Mouse (Mus musculus): ENCODE measurements around the gene Slc27a2.

Gene Slc27a2

DNA sequence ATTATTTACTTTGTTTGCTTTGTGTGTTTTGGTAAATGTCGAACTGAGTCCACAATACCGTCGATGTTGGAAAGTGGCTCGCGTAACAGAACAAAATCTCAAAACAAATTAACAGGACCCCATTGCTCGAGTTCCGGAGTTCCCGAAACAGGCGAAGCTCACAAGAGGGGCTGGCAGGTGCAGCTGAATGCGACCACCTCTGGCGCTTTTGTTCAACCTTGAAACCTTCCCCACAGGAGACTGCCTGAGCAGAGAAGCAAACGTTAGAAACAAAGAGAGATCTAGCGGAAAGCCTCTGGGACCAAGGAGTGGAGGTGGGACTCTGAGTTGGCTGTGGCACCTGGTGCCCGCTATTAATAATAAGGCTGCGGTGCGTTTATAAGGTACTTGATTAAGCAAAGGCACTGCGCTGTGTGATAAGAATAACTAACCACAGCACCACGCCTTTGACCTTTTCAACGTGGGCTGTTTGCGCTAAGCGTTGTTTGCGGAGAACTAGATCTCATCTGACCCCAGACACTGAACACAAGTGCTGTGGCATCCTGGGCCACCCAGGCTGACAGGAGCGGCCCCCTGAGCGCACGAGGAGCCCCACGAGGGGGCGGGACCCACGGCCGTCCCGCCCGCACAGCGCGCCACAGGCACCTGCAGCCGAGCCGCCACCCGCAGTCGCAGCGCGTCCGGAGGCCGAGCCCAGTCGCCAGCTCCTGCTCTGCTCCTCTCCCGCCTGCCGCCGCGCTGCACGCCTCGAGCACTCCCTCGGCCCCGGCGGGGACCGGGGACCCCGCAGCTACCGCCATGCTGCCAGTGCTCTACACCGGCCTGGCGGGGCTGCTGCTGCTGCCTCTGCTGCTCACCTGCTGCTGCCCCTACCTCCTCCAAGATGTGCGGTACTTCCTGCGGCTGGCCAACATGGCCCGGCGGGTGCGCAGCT lies at the start of gene Slc27a2:
Gene Slc27a2, plus strand, starts transcription at position 51 of the 934 bp plus-strand sequence.
- peak; percentile 86 for DNase-seq (ENCODE audit: low read depth, low spot score)

DNA sequence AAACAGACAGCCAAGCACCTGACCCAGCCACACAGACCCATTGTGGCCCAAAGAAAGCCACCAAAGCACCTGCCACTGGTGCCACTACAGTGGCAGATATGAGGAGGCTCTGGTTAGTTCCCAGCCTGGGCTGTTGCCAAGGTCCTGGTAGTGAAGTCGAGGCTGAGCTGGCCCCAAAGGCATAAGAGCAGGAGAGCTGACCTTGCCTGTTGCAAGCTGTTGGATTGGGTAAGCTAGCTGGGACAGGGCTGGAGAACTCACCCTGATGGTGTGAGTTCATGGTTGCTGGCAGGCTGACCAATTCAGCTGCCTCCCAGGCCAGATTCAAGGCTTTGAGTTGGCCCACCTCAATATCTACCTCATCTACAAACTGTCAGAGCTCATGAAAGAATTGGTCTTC lies 47.1 kb upstream of the Slc27a2 start:
- DNase-seq (ENCODE audit: low read depth, low spot score): no peak

DNA sequence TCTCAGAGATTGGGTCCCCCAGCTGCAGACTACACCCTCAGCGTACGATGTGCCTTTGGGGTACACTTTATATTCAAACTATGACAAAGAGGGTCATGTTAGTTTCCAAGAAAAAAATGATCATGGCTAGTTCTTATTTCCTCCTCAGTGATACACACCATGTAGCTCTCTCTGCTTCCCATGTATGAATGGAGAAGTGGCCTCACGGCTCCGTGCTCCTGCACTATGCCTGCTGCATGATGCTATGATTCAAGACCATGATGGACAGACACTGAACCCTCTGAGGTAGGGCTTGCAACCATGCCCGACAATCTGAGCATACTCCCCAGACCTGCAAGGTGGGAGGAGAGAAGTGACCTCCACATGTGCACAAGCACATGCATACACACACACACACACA lies 44.7 kb upstream of the Slc27a2 start:
- DNase-seq (ENCODE audit: low read depth, low spot score): no peak

DNA sequence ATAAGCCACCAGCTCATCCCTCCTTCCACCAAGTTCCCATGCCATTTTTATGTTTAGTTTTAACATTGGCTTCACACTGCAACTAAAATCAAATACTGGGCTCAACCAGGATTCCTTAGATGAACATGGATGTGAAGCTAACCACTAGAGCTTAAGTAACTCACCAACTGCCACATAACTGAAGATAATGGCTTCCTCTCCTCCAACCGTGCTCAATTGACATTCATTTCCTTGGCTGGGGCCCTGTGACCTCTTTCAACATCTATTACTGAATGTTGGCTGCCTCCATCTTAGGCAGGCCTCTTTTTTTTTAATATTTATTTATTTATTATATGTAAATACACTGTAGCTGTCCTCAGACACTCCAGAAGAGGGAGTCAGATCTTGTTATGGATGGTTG lies 44.0 kb upstream of the Slc27a2 start:
- DNase-seq (ENCODE audit: low read depth, low spot score): no peak

DNA sequence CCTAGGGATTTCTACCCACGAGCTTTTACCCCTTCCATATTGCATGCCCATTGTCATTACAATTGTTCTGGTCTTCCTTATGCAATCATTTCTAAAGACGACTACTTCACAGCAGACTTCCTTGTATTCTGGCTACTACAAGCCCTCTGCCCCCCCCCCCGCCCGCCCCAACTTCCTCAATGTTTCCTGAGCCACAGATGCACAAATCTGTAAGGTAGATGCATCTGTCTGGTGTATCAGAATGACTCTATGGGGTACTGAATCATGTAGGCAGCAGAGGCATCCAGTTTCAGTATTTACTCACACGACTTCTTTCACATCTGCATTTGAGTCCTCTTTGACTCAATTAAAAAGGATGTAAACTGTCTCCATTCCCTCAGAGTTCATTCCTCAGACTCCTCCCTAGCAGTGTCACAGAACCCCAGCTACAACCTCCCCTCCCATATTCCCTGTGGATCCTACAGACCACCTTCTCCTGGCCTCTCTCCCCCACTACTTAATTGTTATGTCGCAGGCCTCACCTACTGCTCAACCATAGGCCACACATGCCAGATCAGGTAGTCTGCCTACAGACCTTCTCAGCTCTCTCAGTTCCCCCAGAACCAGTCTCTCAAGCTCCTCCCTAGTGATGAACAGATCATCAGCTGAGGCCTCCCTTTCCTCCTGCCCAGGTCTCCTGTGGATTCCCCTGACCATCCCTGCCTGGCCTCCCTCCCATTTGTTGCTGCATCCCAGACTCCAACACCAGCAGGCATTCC lies 37.0 kb upstream of the Slc27a2 start:
- no peak for DNase-seq (ENCODE audit: low read depth, low spot score)

DNA sequence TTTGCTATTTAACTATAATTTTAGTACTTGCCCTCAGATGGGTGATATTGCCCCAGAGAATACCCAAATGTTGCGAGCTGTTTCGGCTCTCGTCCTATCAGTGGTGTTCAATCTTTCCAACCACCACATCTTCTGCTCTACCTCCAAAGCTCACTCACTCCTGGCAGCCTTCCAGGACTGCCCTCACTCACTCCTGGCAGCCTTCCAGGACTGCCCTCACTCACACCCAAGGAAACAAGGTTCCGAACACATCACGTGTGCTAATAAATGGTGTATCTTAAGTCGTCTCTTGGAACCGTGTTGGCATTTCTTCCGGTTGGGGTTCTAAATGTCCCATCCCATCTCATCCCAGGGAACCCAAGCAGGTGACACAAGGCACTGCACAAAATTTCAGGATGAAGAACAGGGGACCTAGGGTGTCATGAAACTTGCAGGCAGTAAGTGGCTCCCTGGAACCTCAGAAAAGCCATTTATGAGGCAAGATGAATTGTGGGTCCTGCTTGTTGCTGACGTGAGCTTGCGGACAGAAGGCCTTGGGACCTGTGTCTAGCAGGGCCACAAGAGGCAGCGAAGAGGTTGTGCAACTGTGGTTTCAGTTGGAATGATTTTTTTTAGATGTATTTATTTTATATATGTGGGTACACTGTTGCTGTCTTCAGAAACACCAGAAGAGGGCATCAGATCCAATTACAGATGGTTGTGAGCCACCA lies 32.2 kb upstream of the Slc27a2 start:
- DNase-seq (ENCODE audit: low read depth, low spot score): no peak

DNA sequence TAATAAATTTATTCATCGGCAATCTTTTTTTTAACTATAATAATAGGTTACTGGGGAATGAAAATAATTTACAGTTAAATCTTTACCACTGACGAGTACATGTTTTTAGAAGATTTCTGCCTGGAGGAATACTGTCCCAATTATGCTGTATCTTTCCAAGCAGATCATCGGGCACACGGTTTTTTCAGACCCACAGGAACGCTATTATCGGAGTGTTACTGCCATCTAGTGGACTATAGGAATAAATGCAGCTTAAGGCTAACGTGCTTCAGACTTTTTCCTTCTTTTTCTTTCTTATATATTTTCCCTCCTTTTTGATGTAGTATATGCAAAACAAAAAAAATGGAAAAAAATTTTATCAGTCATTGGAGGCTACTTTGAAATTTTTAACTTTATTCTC lies 31.4 kb upstream of the Slc27a2 start:
- DNase-seq (ENCODE audit: low read depth, low spot score): peak; percentile 65

DNA sequence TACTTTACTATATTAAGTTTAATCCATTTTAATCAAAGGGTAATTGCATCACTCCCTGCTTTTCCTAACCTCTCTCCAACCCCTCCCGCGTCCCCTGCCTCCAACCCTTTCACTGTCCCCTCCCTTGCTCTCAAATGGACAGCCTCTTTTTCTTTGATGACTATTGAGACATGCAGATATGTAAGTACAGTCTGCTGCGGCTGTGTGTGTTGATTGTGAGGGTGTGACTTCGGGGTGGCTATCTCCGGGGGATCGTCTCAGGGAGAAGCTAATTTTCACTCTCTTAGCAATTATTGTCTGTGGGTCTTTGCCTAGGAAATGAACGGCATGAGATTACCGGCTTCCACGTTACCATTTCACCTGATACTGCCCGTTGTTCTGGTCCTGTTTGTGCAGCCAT lies 30.7 kb upstream of the Slc27a2 start:
- DNase-seq (ENCODE audit: low read depth, low spot score): no peak

DNA sequence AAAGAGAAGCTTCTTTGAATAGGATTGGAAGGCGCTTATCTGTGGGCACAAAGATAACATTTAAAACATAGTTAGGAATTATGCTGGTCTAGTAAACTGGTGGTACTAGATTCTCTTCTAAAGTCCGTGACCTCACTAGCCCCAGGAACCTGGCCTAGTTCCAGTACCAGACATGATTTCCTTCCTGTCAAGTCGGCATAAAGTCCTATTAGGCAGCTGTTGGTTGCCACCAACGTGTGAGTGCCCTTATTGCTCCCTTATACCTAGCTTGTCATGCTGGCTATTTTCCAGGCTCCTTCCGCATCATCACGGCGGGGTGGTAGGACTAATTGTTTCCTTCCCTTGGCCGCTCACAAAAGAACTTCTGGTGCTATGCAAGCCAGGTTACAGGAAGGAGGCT lies 30.2 kb upstream of the Slc27a2 start:
- DNase-seq (ENCODE audit: low read depth, low spot score): no peak

DNA sequence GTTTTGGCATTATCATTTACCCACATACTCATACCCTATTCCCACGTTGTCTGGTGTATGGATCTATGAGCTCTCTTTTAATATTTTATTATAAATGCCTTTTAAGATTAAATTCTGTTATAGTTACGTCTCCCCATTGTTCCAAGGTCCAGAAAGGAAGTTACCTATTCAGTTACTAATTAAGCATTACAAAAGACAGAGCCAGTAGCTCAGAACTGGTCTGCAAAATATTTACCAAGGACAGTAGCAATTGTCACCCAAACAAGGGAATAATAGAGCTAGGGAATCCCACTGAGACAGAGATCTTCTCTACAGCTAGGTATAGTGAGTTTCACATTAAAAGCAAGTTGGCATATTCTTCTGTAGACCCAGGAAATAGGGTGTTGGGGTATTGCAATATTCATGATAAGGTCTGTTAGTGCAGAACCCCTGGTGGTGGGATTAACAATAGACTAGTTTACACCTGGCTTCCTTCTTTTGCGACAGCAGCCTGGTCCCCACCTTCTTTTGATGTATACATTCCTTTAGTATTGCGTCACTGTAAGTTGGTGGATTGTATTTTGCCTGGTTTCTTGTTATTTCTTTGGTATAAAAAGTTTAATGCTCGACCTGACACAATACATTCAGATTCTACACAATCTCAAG lies 29.0 kb upstream of the Slc27a2 start:
- DNase-seq (ENCODE audit: low read depth, low spot score): peak; percentile 68

DNA sequence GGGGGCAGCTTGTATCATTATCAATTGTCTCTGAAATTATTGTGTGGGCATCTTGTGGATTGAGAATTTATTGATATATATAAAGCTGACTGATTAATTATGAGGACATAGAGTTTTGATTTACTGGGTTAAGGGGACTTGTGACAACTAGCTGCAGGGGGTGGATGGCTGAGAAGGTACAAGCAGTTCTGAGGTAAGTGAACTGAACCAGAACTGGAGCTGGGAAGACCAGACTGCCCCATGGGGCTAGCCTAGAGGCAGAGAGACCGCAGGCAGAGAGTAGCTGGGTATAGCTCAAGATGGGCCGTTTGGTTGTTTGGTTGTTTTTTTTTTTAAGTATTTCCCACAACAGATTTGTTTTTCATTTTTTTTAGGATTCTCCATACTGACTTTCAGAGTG lies 27.9 kb upstream of the Slc27a2 start:
- no peak for DNase-seq (ENCODE audit: low read depth, low spot score)

DNA sequence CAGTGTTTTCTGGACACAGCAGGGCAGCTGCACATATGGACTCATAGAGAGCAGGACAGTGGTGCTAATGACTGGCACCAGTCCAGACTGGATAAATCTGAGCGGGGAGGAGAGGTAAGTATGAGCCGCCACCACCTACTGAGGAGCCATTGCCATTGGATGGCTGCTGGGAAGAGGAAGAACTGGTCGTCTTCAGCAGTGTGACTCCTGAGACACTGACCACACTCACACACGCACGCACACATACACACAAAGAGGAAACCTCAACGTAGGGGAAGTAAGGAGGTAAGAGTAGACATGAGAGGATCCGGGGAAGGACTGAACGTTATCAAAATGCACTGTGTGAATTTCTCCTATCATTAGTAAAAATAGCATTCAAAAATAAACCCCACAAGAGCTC lies 24.7 kb upstream of the Slc27a2 start:
- DNase-seq (ENCODE audit: low read depth, low spot score): no peak

DNA sequence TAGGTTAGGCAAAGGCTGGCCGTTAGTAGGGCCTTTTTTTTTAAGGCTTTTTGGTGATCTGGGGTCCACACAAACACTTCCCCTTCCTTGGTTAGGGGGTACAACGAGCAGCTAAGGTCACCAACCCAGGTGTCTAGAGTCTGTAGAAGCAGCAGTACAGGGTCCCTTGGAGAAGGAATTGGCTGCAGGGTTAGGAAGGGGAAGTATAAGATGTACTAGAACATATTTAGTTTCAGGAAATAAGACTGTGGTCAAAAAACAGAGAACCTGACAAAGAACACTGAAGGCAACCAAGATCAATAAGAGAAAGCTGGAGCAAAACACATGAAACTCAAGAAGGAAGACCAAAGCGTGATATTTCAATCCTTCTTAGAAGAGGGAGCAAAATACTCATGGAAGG lies 21.6 kb upstream of the Slc27a2 start:
- no peak for DNase-seq (ENCODE audit: low read depth, low spot score)

DNA sequence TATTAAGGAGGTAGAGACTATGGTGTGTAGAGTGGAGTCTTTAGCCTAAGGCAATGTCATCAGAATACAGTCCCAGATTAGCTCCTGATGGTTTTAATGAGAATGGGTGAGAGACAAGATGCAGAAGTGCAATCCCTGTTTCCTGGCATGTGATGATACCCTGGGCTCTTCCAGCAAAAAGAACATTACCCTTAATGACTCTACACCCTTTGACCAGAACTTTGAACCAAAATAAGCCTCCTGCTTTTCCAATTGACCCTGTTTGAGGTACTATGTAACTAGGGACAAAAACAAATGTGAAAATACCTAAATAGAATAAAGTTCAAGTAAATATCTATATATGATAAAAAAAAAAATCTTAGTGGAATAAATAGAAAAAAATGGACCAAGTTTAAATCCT lies 14.6 kb upstream of the Slc27a2 start:
- no peak for DNase-seq (ENCODE audit: low read depth, low spot score)

DNA sequence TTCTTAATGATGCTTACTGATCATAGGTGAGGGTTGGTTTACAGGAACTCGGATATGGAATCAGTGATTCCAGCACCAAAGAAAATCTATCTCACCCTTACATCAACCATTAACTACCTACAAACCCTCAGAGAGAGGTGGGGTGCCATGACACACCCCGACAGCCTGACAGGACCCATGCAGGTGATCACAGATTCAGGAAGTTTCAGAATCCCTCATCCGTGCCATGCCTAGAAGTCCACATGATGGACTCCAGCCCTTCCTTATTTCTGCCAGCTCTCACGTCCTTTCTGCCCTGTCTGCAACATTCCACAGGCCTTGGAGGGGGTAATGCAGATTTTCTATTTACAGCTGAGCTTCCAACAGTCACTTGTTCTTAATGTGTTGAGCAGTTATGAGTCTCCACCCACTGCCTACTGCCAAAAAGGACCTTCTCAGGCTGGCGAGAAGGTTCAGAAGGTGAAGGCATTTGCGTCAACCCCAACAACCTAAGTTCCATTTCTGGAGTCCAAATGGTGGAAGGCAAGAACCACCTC lies 11.7 kb upstream of the Slc27a2 start:
- DNase-seq (ENCODE audit: low read depth, low spot score): no peak

DNA sequence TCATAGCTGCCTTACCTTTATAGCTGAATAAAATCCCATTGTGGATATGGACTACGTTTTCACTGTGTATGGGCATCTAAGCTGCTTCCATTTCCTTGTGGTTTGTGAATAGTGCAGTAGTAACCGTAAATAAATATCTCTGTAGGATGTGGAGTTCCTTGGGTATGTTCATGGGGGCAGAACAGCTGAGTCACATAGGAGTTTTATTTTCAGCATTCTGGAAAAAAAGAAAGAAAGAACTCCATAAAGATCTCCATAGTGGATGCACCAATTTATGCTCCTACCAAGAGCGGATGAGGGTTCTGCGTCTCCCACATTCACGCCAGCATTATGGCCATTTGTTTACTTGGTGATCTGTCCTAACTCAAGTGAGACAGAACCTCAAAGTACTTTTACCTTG lies 10.0 kb upstream of the Slc27a2 start:
- DNase-seq (ENCODE audit: low read depth, low spot score): no peak

DNA sequence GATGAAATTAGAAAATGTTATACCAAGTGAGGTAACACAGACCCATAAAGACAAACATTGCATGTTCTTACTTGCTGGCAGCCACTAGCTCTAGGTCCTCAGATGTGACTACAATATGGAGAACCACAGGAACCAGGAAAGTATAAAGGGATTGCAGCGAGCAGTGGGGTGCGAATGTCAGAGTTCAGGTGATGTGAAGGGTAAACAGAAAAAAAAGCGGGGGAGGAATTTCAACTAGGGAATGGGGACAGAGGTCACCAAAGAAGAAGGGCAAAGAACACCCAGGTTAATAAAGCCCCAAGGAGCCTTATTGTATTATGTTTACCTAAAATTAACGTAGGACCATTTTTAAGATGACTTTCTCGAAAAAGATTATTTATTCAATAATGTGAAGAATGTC lies 6.9 kb upstream of the Slc27a2 start:
- DNase-seq (ENCODE audit: low read depth, low spot score): no peak

DNA sequence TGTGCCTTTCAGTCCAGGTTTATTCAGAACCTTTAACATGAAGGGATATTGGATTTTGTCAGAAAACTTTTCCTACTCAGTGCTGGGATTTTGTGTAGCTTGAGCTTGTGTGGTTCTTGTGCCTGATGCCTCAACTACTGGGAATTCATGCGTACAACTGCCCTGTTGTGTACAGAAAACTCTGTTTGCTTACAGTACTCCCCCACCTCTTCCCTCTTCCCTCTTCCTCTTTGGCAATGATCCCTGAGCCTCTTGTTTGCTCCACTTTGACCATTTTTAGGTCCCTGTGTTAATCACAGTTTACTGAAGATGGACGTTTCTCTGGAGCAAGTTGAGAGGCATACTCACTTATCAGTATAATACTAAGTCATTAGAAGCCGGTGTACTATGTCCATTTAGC lies 5.8 kb upstream of the Slc27a2 start:
- DNase-seq (ENCODE audit: low read depth, low spot score): no peak

DNA sequence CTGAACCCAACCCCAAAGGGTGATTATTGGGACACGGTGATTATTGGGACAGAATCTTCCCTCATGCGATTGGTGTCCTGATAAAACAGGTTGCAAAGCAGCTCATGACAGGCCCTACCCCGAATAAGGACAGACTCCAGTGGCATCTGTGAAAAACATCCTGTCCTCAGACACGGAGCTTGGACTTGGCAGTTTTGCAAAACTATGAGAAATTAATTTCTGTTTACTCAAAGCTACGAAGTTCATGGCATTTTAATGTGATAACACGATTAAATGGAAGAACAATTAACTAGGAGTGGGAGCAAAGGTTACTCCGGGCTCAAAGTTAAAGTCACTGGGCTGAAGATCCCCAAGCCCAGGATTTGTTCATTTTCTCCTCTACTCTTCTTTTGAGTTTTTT lies 2.5 kb upstream of the Slc27a2 start:
- DNase-seq (ENCODE audit: low read depth, low spot score): no peak

DNA sequence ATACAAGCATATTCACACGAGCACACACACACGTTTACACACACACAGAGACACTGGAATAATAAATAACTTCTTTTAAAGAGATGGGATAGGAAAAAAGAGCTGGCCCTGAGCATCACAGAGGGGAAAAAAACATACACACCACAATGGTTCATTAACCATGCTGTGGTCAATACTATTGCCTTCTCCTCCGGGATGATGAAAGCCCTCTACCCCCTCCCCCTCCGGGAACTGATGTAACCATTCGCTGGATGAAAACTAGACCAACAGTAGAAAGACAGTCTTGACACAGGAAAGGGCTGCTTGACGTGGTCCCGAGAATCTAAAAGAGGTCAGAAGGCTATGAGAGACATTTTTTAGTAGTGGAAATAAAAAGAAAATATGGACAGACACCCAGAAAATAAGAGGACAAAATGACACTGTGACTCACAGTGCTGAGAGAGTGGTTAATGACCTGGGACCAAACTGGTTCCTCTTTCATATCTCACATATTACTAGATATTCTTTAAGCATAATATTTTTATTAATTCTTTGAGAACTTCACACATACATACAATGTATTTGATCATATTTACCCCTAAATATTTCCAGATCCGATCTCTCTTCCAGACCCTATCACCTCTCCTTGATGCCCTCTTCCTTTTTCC lies 840 bp upstream of the Slc27a2 start:
- no peak for DNase-seq (ENCODE audit: low read depth, low spot score)

DNA sequence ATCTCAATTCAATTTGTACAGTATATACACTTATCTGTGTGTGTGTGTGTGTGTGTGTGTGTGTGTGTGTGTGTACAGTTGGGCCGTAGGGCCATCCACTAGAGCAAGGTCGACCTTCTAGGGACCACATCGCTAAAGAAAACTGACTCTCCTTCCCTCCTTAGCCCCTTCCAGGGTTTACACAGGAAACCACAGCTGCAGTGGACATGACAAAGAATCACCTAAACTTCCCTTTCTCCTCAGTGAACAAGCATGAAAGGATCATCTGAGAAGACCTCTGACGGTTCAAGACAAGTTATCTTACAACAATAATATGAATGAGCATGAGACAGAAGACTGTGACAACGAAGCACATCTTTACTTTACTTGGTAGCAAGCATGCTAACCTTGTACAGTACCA lies 311 bp upstream of the Slc27a2 start:
- no peak for DNase-seq (ENCODE audit: low read depth, low spot score)

Measured in ZHBTc4 (cell line).